Mouse (Mus musculus) gastrocnemius, postnatal 10 days (tissue): ENCODE data around the gene Flywch2. TPM values are rescaled to one million over a fixed set of nuclear protein-coding genes. Genes with fewer than 3 reads are reported as not detected.

ENCODE experiments used
- microRNA-seq, 2 experiments: library from miRNA; unstranded; fragments of <30 nt; microRNA quantifications; one replicate each; pipeline ENCODE4 v1.2.0; 2021
- total RNA-seq, 2 experiments: library from RNA; stranded (reverse); gene quantifications; 2 replicates each; pipeline ENCODE4 v1.2.3; 2021

The Flywch2 gene
- total RNA-seq, 2 experiments from 2014 or later: 3.4 to 3.8 TPM

Small RNA genes within 50 kb of the gene (microRNA-seq; reads per million reads assigned to microRNA genes)
- gene Mir5125: 0.25 to 1.6 reads per million in 2 experiments

Other genes starting within 250 kb of the Flywch2 start
- 1 to 10 TPM; 3.3 to 4.1 TPM for gene Zfp213, start 221.8 kb downstream of the Flywch2 start, total RNA-seq
- gene Zfp13, start 186.6 kb downstream of the Flywch2 start, total RNA-seq: 1 to 10 TPM; 6.6 to 7.0 TPM
- gene Zscan10, start 185.2 kb downstream of the Flywch2 start, total RNA-seq: not detected
- under 1 TPM; 0.35 to 0.43 TPM for gene Mmp25, start 140.8 kb downstream of the Flywch2 start, total RNA-seq
- not detected for gene Bicdl2, start 125.6 kb downstream of the Flywch2 start, total RNA-seq
- 100 to 1,000 TPM; 273 to 283 TPM for gene Hcfc1r1, start 112.5 kb downstream of the Flywch2 start, total RNA-seq
- gene Thoc6, start 112.2 kb downstream of the Flywch2 start, total RNA-seq: 10 to 100 TPM; 17.7 to 21.2 TPM
- gene Tnfrsf12a, start 108.6 kb downstream of the Flywch2 start, total RNA-seq: 10 to 100 TPM; 33.4 to 51.3 TPM
- not detected for gene Cldn6, start 106.8 kb downstream of the Flywch2 start, total RNA-seq
- under 1 TPM; 0.54 to 0.70 TPM for gene Cldn9, start 102.1 kb downstream of the Flywch2 start, total RNA-seq
- gene 1520401A03Rik, start 63.3 kb downstream of the Flywch2 start, total RNA-seq: under 1 TPM; 0.12 to 0.23 TPM
- 1 to 10 TPM; 4.7 to 5.6 TPM for gene Pkmyt1, start 59.7 kb downstream of the Flywch2 start, total RNA-seq
- 1 to 10 TPM; 7.6 to 9.4 TPM for gene Paqr4, start 45.2 kb downstream of the Flywch2 start, total RNA-seq
- not detected for gene Kremen2, start 40.2 kb downstream of the Flywch2 start, total RNA-seq
- 10 to 100 TPM; 39.0 to 39.5 TPM for gene Flywch1, start 14.5 kb downstream of the Flywch2 start, total RNA-seq
- 100 to 1,000 TPM; 177 to 255 TPM for gene Srrm2, start 4.5 kb upstream of the Flywch2 start, total RNA-seq
- 100 to 1,000 TPM; 364 to 374 TPM for gene Elob, start 43.1 kb upstream of the Flywch2 start, total RNA-seq
- not detected for gene Prss33, start 50.0 kb upstream of the Flywch2 start, total RNA-seq
- gene Prss32, start 57.8 kb upstream of the Flywch2 start, total RNA-seq: not detected
- not detected for gene Prss41, start 58.1 kb upstream of the Flywch2 start, total RNA-seq
- not detected for gene Prss21, start 82.0 kb upstream of the Flywch2 start, total RNA-seq
- gene Dcpp1, start 94.8 kb upstream of the Flywch2 start, total RNA-seq: not detected
- not detected for gene Dcpp2, start 94.8 kb upstream of the Flywch2 start, total RNA-seq
- gene Dcpp3, start 131.4 kb upstream of the Flywch2 start, total RNA-seq: not detected
- gene Sbp, start 155.6 kb upstream of the Flywch2 start, total RNA-seq: not detected
- gene Sbpl, start 169.2 kb upstream of the Flywch2 start, total RNA-seq: not detected
- not detected for gene Prss30, start 194.5 kb upstream of the Flywch2 start, total RNA-seq
- gene Prss22, start 212.0 kb upstream of the Flywch2 start, total RNA-seq: not detected